In the genomic region with DNA sequence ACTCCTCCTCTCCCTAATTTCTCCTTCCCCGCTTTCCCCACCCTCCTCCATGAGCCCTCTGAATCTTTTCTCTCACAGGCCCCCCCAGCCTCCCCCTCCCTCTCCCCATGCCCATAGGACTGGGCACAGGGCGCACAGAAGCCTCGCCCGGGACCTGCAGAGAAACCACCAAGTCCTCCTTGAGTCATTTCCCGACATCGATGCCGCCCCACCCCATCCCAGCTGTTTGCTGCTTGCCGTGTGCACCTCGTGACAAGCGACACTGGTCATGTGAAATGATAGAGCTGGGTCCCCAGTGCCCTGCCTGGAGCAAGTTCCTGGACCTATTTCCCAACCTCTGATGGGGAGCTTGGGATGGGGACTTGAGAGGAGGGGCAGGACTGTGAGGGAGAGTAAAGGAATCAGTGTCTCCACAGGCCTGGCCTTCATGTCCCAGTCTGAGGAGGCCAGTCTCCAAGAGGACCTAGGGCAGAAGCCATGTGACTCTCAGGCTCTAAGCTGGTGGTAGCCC, we compare ENCODE assay signal across 8 mouse cellular contexts. TPM values are rescaled to one million over a fixed set of nuclear protein-coding genes. Genes with fewer than 3 reads are reported as not detected.
DNase-seq lines count a peak whose midpoint lies in the region; ATAC-seq and TF ChIP-seq lines count a peak whose summit lies in the region.

No protein-coding gene starts in this region.

- H3K27me3 ChIP-seq in small intestine, adult 2 months (ENCODE audit: control insufficient read depth, insufficient read depth, low read length), result no peaks in the 10 kb centered on the region

- peaks cover 49% of the 10 kb centered on the region for H3K4me1 ChIP-seq in bone marrow macrophage, adult 2 months (ENCODE audit: control insufficient read depth, insufficient read depth, low read length)
- H3K4me1 ChIP-seq in small intestine, adult 2 months (ENCODE audit: control insufficient read depth, insufficient read depth, insufficient read length, low read length), result peaks cover 15% of the 10 kb centered on the region

- peaks cover 8% of the 10 kb centered on the region; the same call in 1 of the 2 replicates for H3K36me3 ChIP-seq in small intestine, adult 2 months (ENCODE audit: control insufficient read depth, insufficient read depth, low read length)

- TF ChIP-seq CTCF in bone marrow macrophage, adult 2 months (IDR thresholded peaks at IDR 0.05; ENCODE audit: low read depth, low read length), result no peak
- no peak for TF ChIP-seq CTCF in small intestine, adult 2 months (IDR thresholded peaks at IDR 0.05; ENCODE audit: extremely low read depth, insufficient read length, insufficient replicate concordance, low read depth, low read length)

- no peak overlapping the region for H3K4me3 ChIP-seq in bone marrow macrophage, adult 2 months (ENCODE audit: insufficient read depth, low read length)
- no peak overlapping the region for H3K4me3 ChIP-seq in small intestine, adult 2 months (ENCODE audit: low read depth, low read length)

- no peak for TF ChIP-seq POLR2A in bone marrow macrophage, adult 2 months (IDR thresholded peaks at IDR 0.05; ENCODE audit: borderline replicate concordance, low read depth, low read length)
- TF ChIP-seq POLR2A in small intestine, adult 2 months (IDR thresholded peaks at IDR 0.05; ENCODE audit: low read depth, low read length), result no peak

- ATAC-seq in granulocyte monocyte progenitor cell, adult 5-6 weeks (replicated peaks; ENCODE audit: poor library complexity, severe bottlenecking), result peak; percentile 78
- peak; percentile 61 for ATAC-seq in inflammation-experienced regulatory T-cells, adult 6 months
- ATAC-seq in megakaryocyte, adult 5-6 weeks (ENCODE audit: poor library complexity, severe bottlenecking), result peak; percentile 78

- peak; percentile 34 for DNase-seq in embryo, embryonic 10.5 days (ENCODE audit: low spot score)
- no peak for DNase-seq in embryo, embryonic 9.5 days (ENCODE audit: extremely low spot score)
- no peak for DNase-seq in yolk sac, embryonic 10.5 days (ENCODE audit: low spot score)

- H3K27ac ChIP-seq in bone marrow macrophage, adult 2 months (ENCODE audit: insufficient read depth, low read depth, low read length), result peak overlapping the region; percentile 84
- peak overlapping the region; percentile 17; the same call in 1 of the 2 replicates for H3K27ac ChIP-seq in small intestine, adult 2 months (ENCODE audit: insufficient read depth, low read depth, low read length)

- 31% methylated on average over 10 of the region's 10 CpGs for WGBS in small intestine, adult 2 months

RNA-seq across cellular contexts. Expression of a gene that starts 53.4 kb away (rescaled TPM):
- polyA plus RNA-seq in bone marrow macrophage, adult 2 months (2012; ENCODE audit: insufficient read depth, insufficient read length, missing spikeins), result 69.3 and 83.2 TPM in 2 replicates
- 52.5 and 55.5 TPM in 2 replicates for total RNA-seq in granulocyte monocyte progenitor cell, adult 5-6 weeks (2014; fragmentation: Nextera tagmentation)
- total RNA-seq in granulocyte monocyte progenitor cell, adult 5-6 weeks (2017), result 53.3 and 54.4 TPM in 2 replicates
- 100 to 1,000 TPM in 1 of 3 experiments, 10 to 100 TPM in 2; 96.4 to 121 (median 96.5) TPM for polyA plus RNA-seq in inflammation-experienced regulatory T-cells, adult 6 months (2017; shearing (Covaris generic))
- 72.8 and 75.0 TPM in 2 replicates for total RNA-seq in megakaryocyte, adult 5-6 weeks (2015)
- total RNA-seq in megakaryocyte, adult 5-6 weeks (2017), result 159 and 164 TPM in 2 replicates
- polyA plus RNA-seq in small intestine, adult 2 months (2012; rRNA removed), result 8.5 and 13.1 TPM in 2 replicates
